Mouse (Mus musculus): ENCODE data around the gene Gpc6. TPM values are rescaled to one million over a fixed set of nuclear protein-coding genes. Genes with fewer than 3 reads are reported as not detected.

Gene Gpc6
- polyA plus RNA-seq, 1 experiment from 2014 or later = 37.6 TPM

- H3K36me3 ChIP-seq = no peaks in the 10 kb centered on the region
- no peak overlapping the region for H3K9ac ChIP-seq
- no peaks in the 10 kb centered on the region for H3K27me3 ChIP-seq (replicated peaks)
- no peak overlapping the region for H3K4me3 ChIP-seq (replicated peaks)
- no peak for ATAC-seq
- no peak overlapping the region for H3K4me2 ChIP-seq (replicated peaks)
- H3K9me3 ChIP-seq = no peaks in the 10 kb centered on the region
- H3K4me1 ChIP-seq (replicated peaks) = no peaks in the 10 kb centered on the region
- no peak overlapping the region for H3K27ac ChIP-seq
Observed at GRCm38 (mm10) chr14:117214373-117214772, 289.3 kb downstream of the Gpc6 start.

DNA sequence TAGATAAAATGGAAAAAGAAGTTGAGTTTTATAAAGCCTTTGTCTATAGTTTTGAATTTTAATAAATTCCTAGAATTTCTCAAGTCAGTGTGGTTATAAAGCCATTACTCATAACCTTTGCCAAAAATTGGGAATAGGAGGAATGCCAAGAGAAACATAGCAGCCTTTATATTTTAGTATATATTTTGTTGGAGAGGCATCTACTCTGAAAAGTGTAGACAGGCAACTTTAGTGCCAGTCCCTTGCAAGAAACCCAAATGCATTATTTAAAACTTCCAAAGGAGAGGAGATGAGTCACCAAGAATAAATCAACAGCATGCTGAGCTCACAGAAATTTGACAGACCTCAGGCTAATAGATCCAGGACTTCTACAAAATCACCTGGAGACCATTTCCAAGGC is 301.8 kb downstream of the Gpc6 start:
- H3K9me3 ChIP-seq = no peaks in the 10 kb centered on the region
- H3K27ac ChIP-seq = no peak overlapping the region
- no peak overlapping the region for H3K9ac ChIP-seq
- no peak overlapping the region for H3K4me2 ChIP-seq (replicated peaks)
- H3K36me3 ChIP-seq = no peaks in the 10 kb centered on the region
- no peaks in the 10 kb centered on the region for H3K27me3 ChIP-seq (replicated peaks)
- no peaks in the 10 kb centered on the region for H3K4me1 ChIP-seq (replicated peaks)
- ATAC-seq = no peak
- H3K4me3 ChIP-seq (replicated peaks) = no peak overlapping the region

GRCm38 (mm10) chr14:117230476-117230875 is 305.4 kb downstream of the Gpc6 start:
- H3K4me1 ChIP-seq (replicated peaks) = no peaks in the 10 kb centered on the region
- H3K36me3 ChIP-seq = no peaks in the 10 kb centered on the region
- no peak overlapping the region for H3K4me3 ChIP-seq (replicated peaks)
- H3K27me3 ChIP-seq (replicated peaks) = no peaks in the 10 kb centered on the region
- no peak for ATAC-seq
- 77% methylated on average over 4 of the region's 4 CpGs for WGBS
- H3K9me3 ChIP-seq = no peaks in the 10 kb centered on the region
- H3K27ac ChIP-seq = no peak overlapping the region
- H3K4me2 ChIP-seq (replicated peaks) = no peak overlapping the region
- H3K9ac ChIP-seq = no peak overlapping the region

GRCm38 (mm10) chr14:117238226-117238625 is 313.1 kb downstream of the Gpc6 start:
- H3K4me3 ChIP-seq (replicated peaks) = no peak overlapping the region
- H3K4me1 ChIP-seq (replicated peaks) = no peaks in the 10 kb centered on the region
- H3K9ac ChIP-seq = no peak overlapping the region
- no peaks in the 10 kb centered on the region for H3K27me3 ChIP-seq (replicated peaks)
- ATAC-seq = no peak
- H3K4me2 ChIP-seq (replicated peaks) = no peak overlapping the region
- 88% methylated on average over 6 of the region's 6 CpGs for WGBS
- no peaks in the 10 kb centered on the region for H3K9me3 ChIP-seq
- H3K36me3 ChIP-seq = no peaks in the 10 kb centered on the region
- no peak overlapping the region for H3K27ac ChIP-seq

DNA sequence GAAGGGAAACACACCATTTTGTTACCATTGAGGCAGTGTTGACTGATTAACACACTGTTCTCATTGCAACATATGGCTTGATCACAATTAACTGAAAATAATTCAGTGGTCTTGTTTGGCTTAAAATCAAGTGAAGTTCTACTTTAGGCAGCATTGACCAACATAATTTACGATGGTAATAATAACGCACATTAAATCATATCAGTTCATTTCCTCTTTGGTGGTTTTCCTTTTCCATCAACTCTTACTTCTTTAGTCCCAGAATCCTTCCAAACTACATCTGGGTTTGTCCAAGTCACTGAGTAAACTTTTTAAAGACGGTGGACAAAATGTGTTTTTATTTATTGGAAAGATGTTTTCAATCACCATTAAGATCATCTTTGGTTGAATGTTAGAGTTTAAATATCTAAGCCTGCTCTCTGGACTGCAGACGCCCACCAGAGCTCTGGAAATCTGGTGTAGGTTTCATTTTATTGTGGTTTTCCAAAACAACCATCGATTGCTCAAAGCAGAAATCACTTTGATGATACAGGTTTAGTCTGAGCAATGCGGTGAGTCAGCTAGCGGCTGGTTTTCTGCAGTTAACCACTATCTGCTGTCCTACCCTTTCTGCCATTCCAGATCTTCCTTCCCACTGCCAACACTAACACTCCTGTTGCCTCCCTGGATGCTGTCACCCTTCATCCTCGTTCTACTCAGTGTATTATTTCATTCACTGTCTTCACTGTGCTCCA is 314.7 kb downstream of the Gpc6 start:
- 74% methylated on average over 8 of the region's 8 CpGs for WGBS
- Histone ChIP-seq H3K9me3 (no peaks in the 10 kb centered on the region), H3K27me3 (replicated peaks) (no peaks in the 10 kb centered on the region), H3K4me3 (replicated peaks) (no peak overlapping the region), H3K36me3 (no peaks in the 10 kb centered on the region), H3K9ac (no peak overlapping the region), H3K4me1 (replicated peaks) (no peaks in the 10 kb centered on the region), H3K27ac (no peak overlapping the region), H3K4me2 (replicated peaks) (no peak overlapping the region)
- ATAC-seq = no peak

DNA sequence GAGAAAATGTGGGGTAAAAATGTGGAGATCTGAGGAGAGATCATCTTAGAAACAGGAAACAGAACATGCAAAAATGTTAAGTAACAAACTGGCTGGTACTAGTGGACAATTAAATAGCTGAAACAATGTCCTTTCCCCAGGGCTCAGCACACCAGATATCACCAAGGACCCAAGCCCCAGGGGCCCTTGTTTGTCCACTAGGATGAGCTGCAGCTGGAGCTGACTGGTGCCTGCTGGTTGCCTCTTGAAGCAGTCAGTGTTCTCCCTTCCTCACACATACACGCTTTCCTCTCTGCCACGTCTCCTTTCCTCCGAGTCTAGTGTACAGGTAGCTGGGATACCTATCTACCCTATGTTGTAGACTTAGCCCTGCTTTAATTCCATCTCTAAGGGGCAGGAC is 320.5 kb downstream of the Gpc6 start:
- no peaks in the 10 kb centered on the region for H3K36me3 ChIP-seq
- H3K9me3 ChIP-seq = no peaks in the 10 kb centered on the region
- ATAC-seq = no peak
- no peak overlapping the region for H3K4me3 ChIP-seq (replicated peaks)
- no peak overlapping the region for H3K9ac ChIP-seq
- WGBS = 92% methylated on average over 3 of the region's 3 CpGs
- H3K27ac ChIP-seq = no peak overlapping the region
- H3K4me2 ChIP-seq (replicated peaks) = no peak overlapping the region
- H3K27me3 ChIP-seq (replicated peaks) = no peaks in the 10 kb centered on the region
- no peaks in the 10 kb centered on the region for H3K4me1 ChIP-seq (replicated peaks)

DNA sequence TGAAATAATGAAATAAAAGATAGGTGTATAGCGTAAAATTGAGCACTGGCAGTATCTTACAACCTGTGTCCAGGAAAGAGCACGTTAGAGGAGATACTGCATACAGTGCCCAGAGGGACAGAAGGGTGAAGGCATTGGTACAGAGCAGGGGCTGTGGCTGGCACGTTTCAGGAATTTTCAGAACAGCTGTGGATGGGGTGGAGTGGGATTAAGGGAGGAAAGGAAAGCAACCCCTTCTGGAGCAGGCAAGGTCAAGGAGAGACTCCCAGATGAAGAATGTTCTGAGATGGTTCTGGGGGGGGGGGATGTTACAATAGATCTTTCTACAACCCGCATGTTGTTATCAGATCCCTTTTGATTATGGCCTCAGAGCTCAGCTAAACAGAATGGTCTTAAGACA is 331.1 kb downstream of the Gpc6 start:
- H3K4me1 ChIP-seq (replicated peaks) = no peaks in the 10 kb centered on the region
- H3K4me3 ChIP-seq (replicated peaks) = no peak overlapping the region
- no peaks in the 10 kb centered on the region for H3K9me3 ChIP-seq
- no peak overlapping the region for H3K27ac ChIP-seq
- 80% methylated on average over 4 of the region's 4 CpGs for WGBS
- no peak for ATAC-seq
- no peaks in the 10 kb centered on the region for H3K27me3 ChIP-seq (replicated peaks)
- no peak overlapping the region for H3K9ac ChIP-seq
- no peak overlapping the region for H3K4me2 ChIP-seq (replicated peaks)
- no peaks in the 10 kb centered on the region for H3K36me3 ChIP-seq

DNA sequence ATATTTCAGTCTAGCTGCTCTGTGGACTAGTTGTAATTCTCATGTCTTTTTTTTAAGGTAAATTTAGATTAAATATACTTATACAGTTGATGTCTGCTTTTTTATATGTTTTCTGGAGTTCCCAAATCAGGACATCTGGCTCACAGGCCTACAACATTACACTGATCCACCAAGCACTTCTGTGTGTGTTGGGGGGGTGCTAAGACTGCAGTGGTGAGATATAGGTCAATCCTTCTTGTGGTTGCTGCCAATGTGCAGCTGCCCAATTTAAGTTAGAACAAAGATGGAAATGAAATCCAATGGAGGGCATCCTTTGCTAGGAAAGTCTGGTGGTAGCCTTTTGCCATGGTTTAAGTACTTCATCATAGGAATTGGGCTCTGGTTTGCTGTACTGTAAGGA is 340.5 kb downstream of the Gpc6 start:
- no peak for ATAC-seq
- Histone ChIP-seq H3K4me3 (replicated peaks) (no peak overlapping the region), H3K9me3 (no peaks in the 10 kb centered on the region), H3K27ac (no peak overlapping the region), H3K36me3 (no peaks in the 10 kb centered on the region), H3K9ac (no peak overlapping the region), H3K27me3 (replicated peaks) (no peaks in the 10 kb centered on the region), H3K4me2 (replicated peaks) (no peak overlapping the region), H3K4me1 (replicated peaks) (no peaks in the 10 kb centered on the region)

GRCm38 (mm10) chr14:117267823-117268601 is 342.9 kb downstream of the Gpc6 start:
- Histone ChIP-seq H3K4me1 (replicated peaks) (no peaks in the 10 kb centered on the region), H3K9me3 (no peaks in the 10 kb centered on the region), H3K27ac (no peak overlapping the region), H3K27me3 (replicated peaks) (no peaks in the 10 kb centered on the region), H3K4me2 (replicated peaks) (no peak overlapping the region), H3K9ac (no peak overlapping the region), H3K4me3 (replicated peaks) (no peak overlapping the region), H3K36me3 (no peaks in the 10 kb centered on the region)
- 56% methylated on average over 3 of the region's 3 CpGs for WGBS
- no peak for ATAC-seq

DNA sequence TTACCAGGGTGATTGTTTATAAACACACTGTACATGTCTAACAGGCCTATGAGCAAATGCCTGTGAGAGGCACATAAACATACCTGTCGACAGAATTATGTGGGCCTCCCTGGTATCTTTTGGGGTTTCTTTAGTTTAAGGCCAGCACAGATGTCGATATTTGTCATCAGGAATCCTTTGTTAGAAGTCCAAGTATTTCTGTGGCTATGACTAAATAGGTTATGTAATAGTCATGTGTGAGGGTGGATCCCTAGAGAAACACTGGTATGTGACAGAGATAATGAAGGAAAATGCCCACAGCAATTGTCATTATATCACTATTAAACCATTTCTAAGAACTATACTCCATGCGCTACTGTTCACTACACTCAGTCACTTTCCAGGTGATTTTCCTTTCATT is 358.5 kb downstream of the Gpc6 start:
- Histone ChIP-seq H3K27me3 (replicated peaks) (no peaks in the 10 kb centered on the region), H3K9ac (no peak overlapping the region)
- WGBS = 91% methylated on average over 3 of the region's 3 CpGs

GRCm38 (mm10) chr14:117293746-117294145 is 368.6 kb downstream of the Gpc6 start:
- Histone ChIP-seq H3K4me2 (replicated peaks) (no peak overlapping the region), H3K4me1 (replicated peaks) (no peaks in the 10 kb centered on the region), H3K4me3 (replicated peaks) (no peak overlapping the region), H3K27me3 (replicated peaks) (no peaks in the 10 kb centered on the region), H3K9ac (no peak overlapping the region), H3K36me3 (no peaks in the 10 kb centered on the region), H3K9me3 (no peaks in the 10 kb centered on the region), H3K27ac (no peak overlapping the region)
- no peak for ATAC-seq
- WGBS = 92% methylated on average over 4 of the region's 4 CpGs

More for the DNA sequence above, 358.5 kb downstream of the Gpc6 start:
- Histone ChIP-seq H3K4me3 (replicated peaks) (no peak overlapping the region), H3K9me3 (no peaks in the 10 kb centered on the region), H3K36me3 (no peaks in the 10 kb centered on the region), H3K4me1 (replicated peaks) (no peaks in the 10 kb centered on the region), H3K4me2 (replicated peaks) (no peak overlapping the region), H3K27ac (no peak overlapping the region)
- ATAC-seq = no peak

DNA sequence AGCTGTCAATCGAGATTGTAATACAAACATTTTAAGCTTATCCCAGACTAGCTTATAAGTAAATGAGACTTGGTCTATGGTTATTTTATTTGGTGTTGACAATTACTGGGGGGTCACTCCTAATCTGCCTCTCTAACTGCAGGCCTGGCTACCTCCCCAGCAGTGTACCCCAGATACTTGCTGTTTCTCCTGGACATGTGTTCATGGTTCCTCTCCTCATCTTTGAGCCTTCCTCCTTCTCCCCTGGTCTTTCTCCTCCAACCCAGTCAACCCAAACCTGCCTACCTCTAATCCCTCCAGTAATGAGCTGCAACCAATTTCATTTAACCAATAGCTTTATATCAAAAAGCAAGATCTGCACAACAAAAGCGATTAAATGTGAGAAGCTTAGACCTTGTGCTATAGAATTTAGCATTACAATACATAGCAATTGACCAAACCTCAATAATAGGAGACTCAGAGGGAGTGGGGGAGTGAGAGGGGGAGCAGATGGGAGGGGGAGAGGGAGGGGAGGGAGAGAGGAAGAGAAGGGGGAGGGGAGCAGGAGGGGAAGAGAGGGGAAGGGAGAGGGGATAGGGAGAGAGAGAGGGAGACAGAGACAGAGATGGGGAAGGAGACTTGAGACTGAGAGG is 371.2 kb downstream of the Gpc6 start:
- ATAC-seq = no peak
- Histone ChIP-seq H3K36me3 (no peaks in the 10 kb centered on the region), H3K9me3 (no peaks in the 10 kb centered on the region), H3K9ac (no peak overlapping the region), H3K4me2 (replicated peaks) (no peak overlapping the region), H3K4me1 (replicated peaks) (no peaks in the 10 kb centered on the region), H3K27me3 (replicated peaks) (no peaks in the 10 kb centered on the region), H3K4me3 (replicated peaks) (no peak overlapping the region), H3K27ac (no peak overlapping the region)
- WGBS = 96% methylated on average over 2 of the region's 2 CpGs

DNA sequence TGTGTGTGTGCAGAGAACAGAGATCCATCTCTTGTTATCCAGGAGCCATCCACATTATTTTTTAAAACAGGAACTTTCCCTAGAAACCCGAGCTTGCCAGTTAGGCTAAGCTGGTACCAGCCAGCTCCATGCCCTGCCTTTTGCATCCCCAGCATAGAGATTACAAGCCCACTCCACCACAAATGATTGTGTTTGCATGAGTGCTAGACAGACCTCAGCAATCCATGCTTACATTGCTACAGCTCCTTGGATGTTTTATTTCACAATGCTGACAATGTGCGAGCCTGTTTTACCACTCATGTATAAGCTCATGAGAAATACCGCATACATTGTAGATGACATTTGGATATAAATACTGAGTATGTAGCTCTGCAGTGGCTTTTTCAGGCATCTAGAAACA is 375.9 kb downstream of the Gpc6 start:
- ATAC-seq = no peak
- Histone ChIP-seq H3K9ac (no peak overlapping the region), H3K27ac (no peak overlapping the region), H3K4me2 (replicated peaks) (no peak overlapping the region), H3K36me3 (no peaks in the 10 kb centered on the region), H3K4me1 (replicated peaks) (no peaks in the 10 kb centered on the region), H3K27me3 (replicated peaks) (no peaks in the 10 kb centered on the region), H3K9me3 (no peaks in the 10 kb centered on the region), H3K4me3 (replicated peaks) (no peak overlapping the region)
- 61% methylated on average over 3 of the region's 3 CpGs for WGBS

Measured in intestine, embryonic 15.5 days (tissue).